Mouse (Mus musculus) midbrain, embryonic 13.5 days (tissue): ENCODE measurements around the gene Nt5c. TPM values are rescaled to one million over a fixed set of nuclear protein-coding genes. Genes with fewer than 3 reads are reported as not detected.
A peak's percentile ranks its signal among the peaks of the same experiment; 100 is the strongest.
"Not testable (repeated sequence)": the region's sequence is repeated elsewhere in the genome, so short reads cannot be mapped to it uniquely, and the experiment has no call there.

Experiments used
- ATAC-seq: fragments of 200-750 bp; cut with Nextera tagmentation; 2 replicates; pipeline ENCODE4 v1.8.0; 2017; ENCODE audit warnings: mild to moderate bottlenecking, moderate TSS enrichment, moderate library complexity
- H3K27ac ChIP-seq: fragments of 300-500 bp; sonication (generic); 2 replicates; pipeline ENCODE4 v1.5.1; 2015; ENCODE audit warnings: inconsistent platforms, mild to moderate bottlenecking, moderate library complexity
- H3K27me3 ChIP-seq: fragments of 300-500 bp; sonication (generic); 2 replicates; pipeline ENCODE4 v1.6.1; 2015; ENCODE audit warnings: mild to moderate bottlenecking, inconsistent platforms
- H3K36me3 ChIP-seq: fragments of 300-500 bp; sonication (generic); 2 replicates; pipeline ENCODE4 v1.6.1; 2015; ENCODE audit warnings: mild to moderate bottlenecking, inconsistent platforms
- H3K4me1 ChIP-seq: fragments of 300-500 bp; sonication (generic); replicated peaks from 2 replicates; pipeline ENCODE4 v1.6.1; 2015; ENCODE audit warnings: inconsistent platforms
- H3K4me2 ChIP-seq: fragments of 300-500 bp; sonication (generic); replicated peaks from 2 replicates; pipeline ENCODE4 v1.6.1; 2015; ENCODE audit warnings: moderate library complexity, mild to moderate bottlenecking, inconsistent platforms
- H3K4me3 ChIP-seq: fragments of 300-500 bp; sonication (generic); replicated peaks from 2 replicates; pipeline ENCODE4 v1.5.1; 2015; ENCODE audit warnings: mild to moderate bottlenecking, inconsistent platforms
- H3K9ac ChIP-seq: fragments of 300-500 bp; sonication (generic); replicated peaks from 2 replicates; pipeline ENCODE4 v1.6.1; 2015; ENCODE audit warnings: mild to moderate bottlenecking, inconsistent platforms
- H3K9me3 ChIP-seq: fragments of 300-500 bp; sonication (generic); 2 replicates; pipeline ENCODE4 v1.6.1; 2016; ENCODE audit warnings: mild to moderate bottlenecking, inconsistent platforms
- WGBS: fragments of 180-500 bp; shearing (Covaris S2); methylation state at CpG from one replicate; pipeline ENCODE4 v1.1.7; 2015; 5-methylcytosine and 5-hydroxymethylcytosine counted together
- polyA plus RNA-seq: library from polyadenylated mRNA; unstranded; fragments of >200 nt; fragmentation: Nextera tagmentation; extraction: Ambion mirVana; gene quantifications from 2 replicates; pipeline ENCODE4 v1.2.1, GENCODE M21; 2015

Gene Nt5c
- polyA plus RNA-seq = 90.2 and 96.5 TPM in 2 replicates

- Histone ChIP-seq H3K9ac (peak within 1 kb of the TSS; percentile 77), H3K4me2 (peak within 1 kb of the TSS; percentile 75), H3K9me3 (no peaks in the 10 kb centered on the region), H3K27ac (peak within 1 kb of the TSS; percentile 88), H3K4me1 (peaks cover 20% of the 10 kb centered on the region), H3K4me3 (peak within 1 kb of the TSS; percentile 69), H3K36me3 (peaks cover 19% of the 10 kb centered on the region), H3K27me3 (peaks cover 5% of the 10 kb centered on the region; the same call in 1 of the 2 replicates)
- peak; percentile 93 for ATAC-seq
- WGBS = under 1% methylated on average over 43 of the region's 43 CpGs
Observed at GRCm38 (mm10) chr11:115491356-115492083, at the start of gene Nt5c. Gene Nt5c (minus strand): TSS chr11:115491862.

GRCm38 (mm10) chr11:115538045-115538444 is 46.4 kb upstream of the Nt5c start:
- 55% methylated on average over 2 of the region's 2 CpGs for WGBS
- Histone ChIP-seq H3K4me2 (no peak overlapping the region), H3K4me3 (no peak overlapping the region), H3K9me3 (no peaks in the 10 kb centered on the region), H3K27ac (no peak overlapping the region), H3K36me3 (peaks cover 12% of the 10 kb centered on the region), H3K4me1 (peaks cover 20% of the 10 kb centered on the region), H3K9ac (no peak overlapping the region), H3K27me3 (0 out of 2 replicates have a peak, but pooled peaks cover 3% of the 10 kb centered on the region)
- no peak for ATAC-seq

GRCm38 (mm10) chr11:115536856-115537568 is 45.4 kb upstream of the Nt5c start:
- peak overlapping the region; percentile 52; the same call in 1 of the 2 replicates for H3K9ac ChIP-seq
- H3K4me3 ChIP-seq = peak overlapping the region; percentile 97
- WGBS = 87% methylated on average over 10 of the region's 10 CpGs
- H3K9me3 ChIP-seq = no peaks in the 10 kb centered on the region
- H3K27ac ChIP-seq = peak overlapping the region; percentile 99
- peaks cover 22% of the 10 kb centered on the region for H3K36me3 ChIP-seq
- H3K27me3 ChIP-seq = 0 out of 2 replicates have a peak, but pooled peaks cover 3% of the 10 kb centered on the region
- peaks cover 29% of the 10 kb centered on the region for H3K4me1 ChIP-seq
- peak; percentile 22; the same call in 1 of the 2 replicates for ATAC-seq
- H3K4me2 ChIP-seq = peak overlapping the region; percentile 72

GRCm38 (mm10) chr11:115536038-115536681 is 44.5 kb upstream of the Nt5c start, which contains the start of gene Sumo2:
Gene Sumo2 (minus strand): TSS chr11:115536276.
- peak within 1 kb of the TSS; percentile 96 for H3K9ac ChIP-seq
- no peaks in the 10 kb centered on the region for H3K9me3 ChIP-seq
- H3K27me3 ChIP-seq = no peaks in the 10 kb centered on the region
- peak within 1 kb of the TSS; percentile 99 for H3K27ac ChIP-seq
- peaks cover 30% of the 10 kb centered on the region for H3K36me3 ChIP-seq
- H3K4me1 ChIP-seq = peaks cover 34% of the 10 kb centered on the region
- peak within 1 kb of the TSS; percentile 72 for H3K4me2 ChIP-seq
- WGBS = 3% methylated on average over 26 of the region's 70 CpGs
- ATAC-seq = peak; percentile 91
- H3K4me3 ChIP-seq = peak within 1 kb of the TSS; percentile 97

GRCm38 (mm10) chr11:115535401-115536037 is 43.9 kb upstream of the Nt5c start:
- peaks cover 34% of the 10 kb centered on the region for H3K4me1 ChIP-seq
- peak overlapping the region; percentile 96 for H3K9ac ChIP-seq

GRCm38 (mm10) chr11:115534759-115535371 is 43.2 kb upstream of the Nt5c start:
- Histone ChIP-seq H3K27me3 (no peaks in the 10 kb centered on the region), H3K36me3 (peaks cover 39% of the 10 kb centered on the region), H3K4me3 (peak overlapping the region; percentile 97), H3K4me1 (peaks cover 34% of the 10 kb centered on the region), H3K9me3 (no peaks in the 10 kb centered on the region), H3K27ac (peak overlapping the region; percentile 99), H3K4me2 (peak overlapping the region; percentile 72), H3K9ac (peak overlapping the region; percentile 96)
- ATAC-seq = no peak
- 9% methylated on average over 11 of the region's 11 CpGs for WGBS

More at GRCm38 (mm10) chr11:115535401-115536037, 43.9 kb upstream of the Nt5c start:
- Histone ChIP-seq H3K27me3 (no peaks in the 10 kb centered on the region), H3K4me2 (peak overlapping the region; percentile 72), H3K9me3 (no peaks in the 10 kb centered on the region), H3K27ac (peak overlapping the region; percentile 99), H3K36me3 (peaks cover 32% of the 10 kb centered on the region), H3K4me3 (peak overlapping the region; percentile 97)
- peak; percentile 78 for ATAC-seq
- under 1% methylated on average over 55 of the region's 84 CpGs for WGBS

- not testable (repeated sequence) for H3K4me2 ChIP-seq, H3K27ac ChIP-seq, H3K4me1 ChIP-seq, H3K9me3 ChIP-seq, H3K9ac ChIP-seq, H3K4me3 ChIP-seq, H3K27me3 ChIP-seq, ATAC-seq
- WGBS = 83% methylated on average over 3 of the region's 3 CpGs
- H3K36me3 ChIP-seq = peaks cover 82% of the 10 kb centered on the region
Observed at GRCm38 (mm10) chr11:115526446-115526845, 34.8 kb upstream of the Nt5c start.

- no peaks in the 10 kb centered on the region for H3K9me3 ChIP-seq
- no peak overlapping the region for H3K4me2 ChIP-seq
- no peaks in the 10 kb centered on the region for H3K27me3 ChIP-seq
- H3K4me1 ChIP-seq = no peaks in the 10 kb centered on the region
- 82% methylated on average over 2 of the region's 2 CpGs for WGBS
- no peak overlapping the region for H3K9ac ChIP-seq
- no peak overlapping the region for H3K4me3 ChIP-seq
- H3K27ac ChIP-seq = no peak overlapping the region
- ATAC-seq = no peak
- peaks cover 60% of the 10 kb centered on the region for H3K36me3 ChIP-seq
Observed at GRCm38 (mm10) chr11:115522703-115523102, 31.0 kb upstream of the Nt5c start.

- no peaks in the 10 kb centered on the region for H3K9me3 ChIP-seq
- no peak overlapping the region for H3K27ac ChIP-seq
- H3K36me3 ChIP-seq = peaks cover 56% of the 10 kb centered on the region
- 94% methylated on average over 2 of the region's 2 CpGs for WGBS
- H3K4me2 ChIP-seq = no peak overlapping the region
- ATAC-seq = no peak
- H3K4me3 ChIP-seq = no peak overlapping the region
- no peaks in the 10 kb centered on the region for H3K27me3 ChIP-seq
- no peaks in the 10 kb centered on the region for H3K4me1 ChIP-seq
- no peak overlapping the region for H3K9ac ChIP-seq
Observed at GRCm38 (mm10) chr11:115522238-115522637, 30.6 kb upstream of the Nt5c start.

GRCm38 (mm10) chr11:115521080-115521479 is 29.4 kb upstream of the Nt5c start:
- H3K4me3 ChIP-seq = no peak overlapping the region
- peaks cover 44% of the 10 kb centered on the region for H3K36me3 ChIP-seq
- H3K27ac ChIP-seq = no peak overlapping the region
- H3K9me3 ChIP-seq = no peaks in the 10 kb centered on the region
- no peak overlapping the region for H3K4me2 ChIP-seq
- no peak overlapping the region for H3K9ac ChIP-seq
- 93% methylated on average over 4 of the region's 4 CpGs for WGBS
- H3K4me1 ChIP-seq = no peaks in the 10 kb centered on the region
- no peak for ATAC-seq
- no peaks in the 10 kb centered on the region for H3K27me3 ChIP-seq

- H3K4me3 ChIP-seq = no peak overlapping the region
- no peak overlapping the region for H3K27ac ChIP-seq
- no peak for ATAC-seq
- H3K9ac ChIP-seq = no peak overlapping the region
- 0 out of 2 replicates have a peak, but pooled peaks cover 1% of the 10 kb centered on the region for H3K4me1 ChIP-seq
- WGBS = 61% methylated on average over 2 of the region's 2 CpGs
- no peaks in the 10 kb centered on the region for H3K9me3 ChIP-seq
- no peak overlapping the region for H3K4me2 ChIP-seq
- H3K27me3 ChIP-seq = no peaks in the 10 kb centered on the region
- H3K36me3 ChIP-seq = peaks cover 35% of the 10 kb centered on the region
Observed at GRCm38 (mm10) chr11:115520218-115520617, 28.6 kb upstream of the Nt5c start.
